Mouse (Mus musculus): ENCODE data around the gene Zfp280b. TPM values are rescaled to one million over a fixed set of nuclear protein-coding genes. Genes with fewer than 3 reads are reported as not detected.
"Not testable (repeated sequence)": the region's sequence is repeated elsewhere in the genome, so short reads cannot be mapped to it uniquely, and the experiment has no call there.

Gene Zfp280b
- 10 to 100 TPM; 14.5 to 16.6 TPM for total RNA-seq (2021)
- long read RNA-seq, experiment 1, full-length matches to known transcripts, result 1 of 1 reads
- long read RNA-seq, experiment 1, partial matches to known transcripts, result 0 of 1 reads
- long read RNA-seq, experiment 1, other reads (novel, unspliced or antisense), result 0 of 1 reads
- long read RNA-seq, experiment 2, full-length matches to known transcripts, result 2 of 6 reads
- long read RNA-seq, experiment 2, partial matches to known transcripts, result 0 of 6 reads
- long read RNA-seq, experiment 2, other reads (novel, unspliced or antisense), result 4 of 6 reads

GRCm38 (mm10) chr10:76032402-76033118 is at the start of gene Zfp280b:
Zfp280b (plus strand) TSS chr10:76032650.
- DNase-seq (ENCODE audit: low spot score in 2 of 2), result peak; percentile 87 to 90

GRCm38 (mm10) chr10:75990430-75991042 is 41.9 kb upstream of the Zfp280b start:
- DNase-seq (ENCODE audit: low spot score in 2 of 2), result no peak

GRCm38 (mm10) chr10:75993616-75994240 is 38.7 kb upstream of the Zfp280b start:
- DNase-seq (ENCODE audit: low spot score in 2 of 2), result no peak

- DNase-seq (ENCODE audit: low spot score in 2 of 2), result not testable (repeated sequence)
These were observed 37.8 kb upstream of the Zfp280b start for GRCm38 (mm10) chr10:75994531-75995210.

GRCm38 (mm10) chr10:75995463-75995862 is 37.0 kb upstream of the Zfp280b start:
- DNase-seq (ENCODE audit: low spot score in 2 of 2), result no peak

- no peak for DNase-seq (ENCODE audit: low spot score in 2 of 2)
These were observed 36.1 kb upstream of the Zfp280b start for GRCm38 (mm10) chr10:75996315-75996714.

GRCm38 (mm10) chr10:76001160-76001559 is 31.3 kb upstream of the Zfp280b start:
- no peak for DNase-seq (ENCODE audit: low spot score in 2 of 2)

GRCm38 (mm10) chr10:76002101-76002521 is 30.3 kb upstream of the Zfp280b start:
- DNase-seq (ENCODE audit: low spot score in 2 of 2), result no peak

- no peak for DNase-seq (ENCODE audit: low spot score in 2 of 2)
These were observed 29.8 kb upstream of the Zfp280b start for GRCm38 (mm10) chr10:76002615-76003014.

- DNase-seq (ENCODE audit: low spot score in 2 of 2), result no peak
These were observed 29.2 kb upstream of the Zfp280b start for GRCm38 (mm10) chr10:76003221-76003620.

- no peak for DNase-seq (ENCODE audit: low spot score in 2 of 2)
These were observed 26.1 kb upstream of the Zfp280b start for GRCm38 (mm10) chr10:76006385-76006784.

GRCm38 (mm10) chr10:76009812-76010211 is 22.6 kb upstream of the Zfp280b start:
- no peak for DNase-seq (ENCODE audit: low spot score in 2 of 2)

- no peak for DNase-seq (ENCODE audit: low spot score in 2 of 2)
These were observed 19.5 kb upstream of the Zfp280b start for GRCm38 (mm10) chr10:76012922-76013321.

- DNase-seq (ENCODE audit: low spot score in 2 of 2), result no peak
These were observed 15.6 kb upstream of the Zfp280b start for GRCm38 (mm10) chr10:76016886-76017285.

GRCm38 (mm10) chr10:76021728-76022127 is 10.7 kb upstream of the Zfp280b start:
- no peak for DNase-seq (ENCODE audit: low spot score in 2 of 2)

- DNase-seq (ENCODE audit: low spot score in 2 of 2), result no peak
These were observed 8.5 kb upstream of the Zfp280b start for GRCm38 (mm10) chr10:76023921-76024320.

- DNase-seq (ENCODE audit: low spot score in 2 of 2), result no peak
These were observed 6.8 kb upstream of the Zfp280b start for GRCm38 (mm10) chr10:76025470-76026190.

GRCm38 (mm10) chr10:76027127-76028015 is 5.1 kb upstream of the Zfp280b start:
- no peak for DNase-seq (ENCODE audit: low spot score in 2 of 2)

GRCm38 (mm10) chr10:76028016-76028366 is 4.5 kb upstream of the Zfp280b start:
- no peak for DNase-seq (ENCODE audit: low spot score in 2 of 2)

GRCm38 (mm10) chr10:76028396-76028795 is 4.1 kb upstream of the Zfp280b start:
- no peak for DNase-seq (ENCODE audit: low spot score in 2 of 2)

All from adrenal gland, postnatal 4 days (tissue).